Mouse (Mus musculus) embryo, embryonic 10.5 days (tissue): ENCODE measurements at regions not wholly inside any gene's neighbourhood (a gene's known extent, or its start where the extent isn't known, plus 50 kb on each side); places are given as distances from the start of the nearest gene placed in this dataset.

Experiments used
- DNase-seq: peaks from one replicate; pipeline ENCODE4 v3.0.0-alpha.2; 2015; ENCODE audit warnings: low spot score

- DNase-seq, result no peak
Measured at GRCm38 (mm10) chr10:111558675-111559340, 52.7 kb downstream of the Phlda1 start.

- no peak for DNase-seq
Measured at GRCm38 (mm10) chr10:111559341-111560246, 53.5 kb downstream of the Phlda1 start.

- DNase-seq, result no peak
Measured at GRCm38 (mm10) chr10:111562628-111563027, 56.5 kb downstream of the Phlda1 start.

GRCm38 (mm10) chr10:111566873-111567381 lies 60.8 kb downstream of the Phlda1 start:
- DNase-seq, result no peak

DNA sequence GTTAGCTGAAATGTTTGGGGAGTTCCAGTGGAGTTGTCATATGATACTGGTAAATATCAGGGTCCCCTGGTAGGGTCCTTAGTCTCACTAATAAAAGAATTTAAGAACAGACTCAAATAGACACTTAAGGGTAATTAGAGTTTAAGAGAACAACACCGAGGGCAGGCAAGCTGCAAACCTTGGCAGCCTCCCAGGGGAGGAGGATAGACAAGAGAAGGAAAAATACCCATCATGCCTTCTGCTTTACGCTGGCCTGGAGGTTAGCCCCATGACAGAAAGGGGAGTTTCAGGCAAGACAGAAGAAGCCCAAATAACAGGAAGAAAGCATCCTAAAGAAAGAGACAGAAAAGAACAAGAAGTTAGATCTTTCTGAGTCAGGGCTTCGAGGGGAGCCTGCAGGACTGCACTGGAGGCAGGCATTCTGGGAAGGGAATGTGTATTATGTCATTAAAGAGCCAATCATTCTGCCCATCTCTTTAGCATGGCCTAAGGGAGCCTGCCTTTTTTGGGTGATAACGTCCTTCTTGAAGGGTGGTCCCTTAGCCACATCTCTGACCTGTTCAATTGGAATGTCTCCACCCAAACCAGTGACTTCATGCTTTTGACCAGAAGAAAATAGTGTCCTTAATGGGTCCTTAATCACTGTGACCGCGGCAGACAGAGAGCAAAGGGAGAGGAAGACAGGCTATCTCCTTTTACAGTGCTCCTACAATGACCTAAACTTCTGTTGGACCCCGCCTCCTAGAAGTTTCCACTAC lies 64.6 kb downstream of the Phlda1 start:
- DNase-seq, result no peak

DNA sequence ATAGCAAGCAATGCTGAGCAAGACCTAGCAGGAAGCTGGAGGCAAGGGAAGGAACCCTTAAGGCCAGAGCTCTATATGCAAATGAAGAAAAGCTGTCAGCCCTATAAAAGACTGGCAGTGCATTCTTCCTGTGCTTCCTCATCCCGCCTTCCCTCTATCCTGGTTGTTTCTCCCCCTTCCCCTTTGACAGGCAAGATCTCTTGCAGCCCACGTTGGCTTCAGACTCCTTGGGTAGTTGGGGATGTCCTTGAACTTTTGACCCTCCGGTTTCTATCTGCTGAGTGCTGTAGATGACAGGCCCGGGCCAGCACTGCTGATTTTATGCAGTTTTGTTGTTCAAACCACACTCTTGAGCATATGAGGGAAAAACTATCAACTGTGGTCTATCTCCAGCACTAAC lies 68.1 kb downstream of the Phlda1 start:
- DNase-seq, result no peak

DNA sequence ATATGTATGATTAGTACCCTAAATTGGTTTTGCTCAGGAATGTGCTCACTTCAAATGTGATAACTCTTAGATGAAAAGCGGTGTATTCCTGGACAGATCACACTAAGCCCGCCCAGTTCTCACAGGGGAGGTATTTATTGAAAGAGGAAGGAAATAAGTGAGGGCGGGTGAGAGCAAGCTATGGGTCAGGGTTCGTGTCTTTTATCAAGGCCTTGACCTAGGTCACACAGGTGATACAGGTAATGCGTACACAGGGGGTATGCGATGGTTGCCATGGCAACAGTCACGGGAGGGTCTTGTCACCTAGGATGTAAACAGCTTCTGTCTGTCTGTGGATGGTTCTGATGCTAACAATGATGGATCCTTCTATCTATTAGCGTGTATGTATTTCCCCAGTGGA lies 68.7 kb downstream of the Phlda1 start:
- no peak for DNase-seq

DNA sequence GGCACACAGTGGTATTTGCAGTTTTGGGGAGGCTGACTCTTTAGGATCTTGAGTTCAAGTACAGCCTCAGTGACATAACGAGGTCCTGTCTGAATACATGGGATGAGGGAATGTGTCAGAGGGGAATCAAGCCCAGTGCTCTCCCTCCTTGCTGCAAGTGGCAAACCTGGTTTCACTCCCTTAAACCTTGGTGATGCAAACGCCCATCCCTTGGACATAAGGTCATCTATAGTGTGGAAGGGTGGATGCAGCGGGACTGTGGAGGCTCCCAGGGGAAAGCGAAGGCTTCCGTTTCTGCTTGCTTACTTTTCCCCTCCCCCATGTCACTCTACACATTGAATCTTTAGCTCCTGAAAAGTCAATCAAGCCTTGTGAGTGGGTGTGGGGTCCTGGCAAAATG lies 69.2 kb downstream of the Phlda1 start:
- DNase-seq, result no peak

- DNase-seq, result no peak
Measured at GRCm38 (mm10) chr10:111575926-111576325, 69.8 kb downstream of the Phlda1 start.

DNA sequence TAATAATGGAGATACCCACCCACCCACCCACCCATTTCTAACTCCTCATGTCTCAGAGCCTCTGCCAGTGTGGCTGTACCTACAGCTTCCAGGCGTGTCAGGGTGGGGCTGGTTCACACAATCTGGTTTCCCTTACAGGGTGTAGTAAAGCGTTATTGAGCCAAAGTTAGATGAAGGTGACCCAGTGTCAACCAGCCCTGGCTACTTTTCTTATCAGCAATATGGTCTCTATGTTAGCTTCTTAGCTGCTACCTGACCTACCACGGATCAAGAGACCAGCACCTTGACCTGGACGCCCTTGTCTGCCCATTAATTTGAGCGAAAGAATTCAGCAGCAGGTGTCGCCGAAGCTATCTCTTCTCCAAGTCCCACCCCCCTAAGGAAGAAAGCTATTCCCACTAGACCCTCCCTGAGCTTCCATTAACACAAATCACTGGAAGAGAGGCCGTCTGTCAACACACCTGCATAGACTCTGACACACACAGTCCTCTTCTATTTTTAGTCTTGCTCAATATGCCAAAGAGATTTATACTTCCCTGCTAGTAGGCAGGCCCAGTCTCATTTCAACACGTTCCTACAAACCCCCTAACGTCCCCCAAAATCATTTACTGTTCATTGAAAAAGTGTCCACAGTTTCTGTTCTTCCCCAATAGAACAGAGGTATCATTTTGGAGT lies 70.4 kb downstream of the Phlda1 start:
- no peak for DNase-seq

DNA sequence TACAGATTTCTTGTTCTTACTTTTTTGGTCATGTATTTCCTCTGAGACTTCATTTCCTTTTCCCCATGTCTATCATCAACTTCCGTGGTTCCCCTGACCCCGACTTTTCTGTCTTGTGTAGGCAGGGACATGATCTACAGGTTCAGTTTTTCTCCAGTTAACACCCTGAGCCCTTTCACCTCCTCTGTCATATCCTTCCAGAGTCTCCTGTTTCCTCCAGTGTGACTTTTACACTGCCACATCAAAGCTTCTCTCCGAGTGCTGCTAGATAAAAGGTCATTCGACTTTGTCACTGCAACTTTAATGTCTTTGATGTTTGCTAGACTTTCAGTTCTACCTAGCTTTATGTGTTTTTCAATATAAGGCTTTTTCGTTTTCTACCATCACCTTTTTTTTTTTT lies 72.5 kb downstream of the Phlda1 start:
- DNase-seq, result no peak

DNA sequence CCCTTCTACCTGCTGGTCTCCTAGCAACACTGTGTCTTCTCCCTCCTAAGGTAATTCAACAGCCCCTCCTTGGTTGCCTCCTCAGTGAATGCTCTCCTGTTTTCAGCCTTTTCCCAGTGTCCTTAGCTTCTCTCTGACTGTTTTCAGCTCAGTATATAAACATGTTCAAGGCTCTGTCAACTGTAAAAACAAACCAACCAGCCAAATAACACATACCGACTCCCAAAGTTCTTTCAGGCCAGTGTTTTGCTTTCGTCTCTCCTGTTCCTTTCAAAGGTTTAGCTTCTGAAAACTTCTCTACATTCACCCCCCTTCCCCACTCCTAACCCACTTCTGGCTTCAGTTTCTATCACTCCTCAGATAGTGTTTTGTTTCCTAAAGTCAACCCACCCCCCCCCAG lies 73.4 kb downstream of the Phlda1 start:
- no peak for DNase-seq

GRCm38 (mm10) chr10:111580401-111581100 lies 74.5 kb downstream of the Phlda1 start:
- no peak for DNase-seq

- no peak for DNase-seq
Measured at GRCm38 (mm10) chr10:111581847-111582246, 75.8 kb downstream of the Phlda1 start.

GRCm38 (mm10) chr10:111582321-111583123 lies 76.4 kb downstream of the Phlda1 start:
- no peak for DNase-seq

- DNase-seq, result no peak
Measured at GRCm38 (mm10) chr10:111583124-111583743, 77.1 kb downstream of the Phlda1 start.

DNA sequence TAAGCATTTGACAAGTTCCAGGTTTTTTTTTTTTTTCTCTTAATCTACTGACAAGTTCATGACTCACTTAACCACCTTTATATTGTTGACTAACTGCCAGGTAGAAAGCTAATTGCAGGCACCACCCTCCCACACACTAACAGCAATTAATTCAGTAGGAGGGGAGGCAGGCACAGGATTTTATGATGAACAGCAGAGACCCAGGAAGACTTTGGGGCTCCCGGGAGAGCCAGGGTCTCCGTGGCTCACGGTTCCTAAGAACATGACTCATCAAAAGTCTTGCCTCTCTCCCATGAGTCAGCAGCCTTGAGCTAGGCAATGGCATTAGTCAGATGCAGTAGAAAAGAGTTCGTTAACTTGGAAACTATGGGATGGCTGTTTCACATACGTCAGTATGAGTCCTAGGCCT lies 77.7 kb downstream of the Phlda1 start:
- no peak for DNase-seq

- no peak for DNase-seq
Measured at GRCm38 (mm10) chr10:111587891-111588611, 82.0 kb downstream of the Phlda1 start.

DNA sequence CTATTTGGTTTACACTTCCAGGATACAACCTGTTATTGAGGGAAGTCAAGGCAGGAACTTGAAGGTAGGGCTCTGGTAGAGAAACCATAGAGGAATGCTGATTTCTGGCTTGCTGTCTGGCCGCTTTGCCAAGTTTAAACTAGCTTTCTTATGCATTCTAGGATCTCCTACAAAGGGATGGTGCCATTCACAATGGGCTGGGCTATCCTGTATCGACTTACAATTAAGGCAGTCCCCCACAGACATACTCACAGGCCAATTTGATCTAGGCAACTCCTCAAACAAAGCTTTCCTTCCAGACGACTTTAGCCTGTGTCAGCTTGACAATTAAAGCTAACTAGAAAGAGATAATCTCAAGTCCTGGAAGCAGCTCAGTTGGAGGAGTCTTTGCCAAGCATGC lies 83.1 kb downstream of the Phlda1 start:
- no peak for DNase-seq
